Mouse (Mus musculus) intestine, postnatal 0 days (tissue): ENCODE measurements at regions not wholly inside any gene's neighbourhood (a gene's known extent, or its start where the extent isn't known, plus 50 kb on each side); places are given as distances from the start of the nearest gene placed in this dataset.

Experiments used
- ATAC-seq: fragments of 200-750 bp; cut with Nextera tagmentation; 2 replicates; pipeline ENCODE4 v1.8.0; 2017; ENCODE audit warnings: mild to moderate bottlenecking, moderate TSS enrichment, moderate library complexity
- H3K27ac ChIP-seq: fragments of 300-500 bp; sonication (generic); 2 replicates; pipeline ENCODE4 v1.5.1; 2014; ENCODE audit warnings: mild to moderate bottlenecking, low read depth, low read length, moderate library complexity
- H3K27me3 ChIP-seq: fragments of 300-500 bp; sonication (generic); replicated peaks from 2 replicates; pipeline ENCODE4 v1.6.1; 2014; ENCODE audit warnings: low read length, mixed read lengths; ENCODE audit not compliant: control insufficient read depth, insufficient read depth
- H3K36me3 ChIP-seq: fragments of 300-500 bp; sonication (generic); 2 replicates; pipeline ENCODE4 v1.6.1; 2014; ENCODE audit warnings: mild to moderate bottlenecking, moderate library complexity; ENCODE audit not compliant: control insufficient read depth, insufficient read depth
- H3K4me1 ChIP-seq: fragments of 300-500 bp; sonication (generic); replicated peaks from 2 replicates; pipeline ENCODE4 v1.6.1; 2014; ENCODE audit warnings: antibody characterized with exemption, low read length, mixed read lengths; ENCODE audit not compliant: control insufficient read depth, insufficient read depth
- H3K4me2 ChIP-seq: fragments of 300-500 bp; sonication (generic); replicated peaks from 2 replicates; pipeline ENCODE4 v1.6.1; 2014; ENCODE audit warnings: low read depth, mild to moderate bottlenecking, moderate library complexity
- H3K4me3 ChIP-seq: fragments of 300-500 bp; sonication (generic); 2 replicates; pipeline ENCODE4 v1.5.1; 2014; ENCODE audit warnings: low read depth, low read length
- H3K9ac ChIP-seq: fragments of 300-500 bp; sonication (generic); 2 replicates; pipeline ENCODE4 v1.6.1; 2014; ENCODE audit warnings: mild to moderate bottlenecking, low read depth, low read length
- H3K9me3 ChIP-seq: fragments of 300-500 bp; sonication (generic); 2 replicates; pipeline ENCODE4 v1.6.1; 2016; ENCODE audit warnings: mixed run types; ENCODE audit not compliant: control insufficient read depth
- CTCF ChIP-seq: sonication (generic); IDR thresholded peaks from 2 replicates; pipeline ENCODE4 v1.5.1; 2016; ENCODE audit warnings: low read depth, mild to moderate bottlenecking, control low read depth, antibody characterized with exemption, moderate library complexity
- WGBS: fragments of 180-500 bp; shearing (Covaris S2); extraction: QIAGEN DNeasy Blood & Tissue Kit; methylation state at CpG from one replicate; pipeline ENCODE4 v1.1.7; 2014; 5-methylcytosine and 5-hydroxymethylcytosine counted together

DNA sequence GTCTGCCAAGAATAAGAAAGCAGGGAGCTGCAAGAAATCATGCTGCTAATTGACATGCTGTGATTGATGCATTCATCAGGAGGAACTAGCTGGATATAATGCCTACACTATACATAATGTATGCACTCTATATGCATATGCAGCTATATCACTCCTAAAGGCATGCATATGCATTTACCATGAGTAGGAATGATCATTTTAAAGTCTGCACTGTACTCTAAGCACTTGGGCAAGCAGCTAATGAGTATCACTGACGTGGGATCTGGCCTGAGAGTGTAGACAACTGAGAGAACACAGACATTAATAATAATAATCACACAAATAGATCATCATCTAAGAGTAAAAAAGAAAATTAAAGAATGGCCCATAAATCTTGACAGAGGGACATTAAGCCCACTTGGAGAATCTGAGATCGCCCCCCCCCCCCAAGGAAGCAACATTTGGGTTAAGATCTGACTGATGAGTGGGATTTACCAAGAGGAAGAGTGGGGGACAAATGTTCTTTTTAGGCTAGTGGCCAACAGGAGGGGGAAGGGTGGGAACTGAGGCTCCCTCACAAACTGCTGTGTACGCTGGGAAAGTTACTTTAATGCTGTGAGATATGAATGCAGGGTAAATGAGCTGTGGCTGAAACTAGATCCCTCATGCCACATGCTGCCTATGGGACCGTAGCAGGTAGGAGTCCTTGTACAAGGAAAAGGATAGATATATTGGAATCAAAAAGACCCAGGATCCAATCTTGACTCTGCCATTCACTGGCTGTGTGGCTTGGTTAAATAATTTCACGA is 155.0 kb downstream of the Gsdmc2 start:
- no peak for ATAC-seq
- no peak overlapping the region for H3K4me2 ChIP-seq
- H3K9ac ChIP-seq: no peak overlapping the region
- H3K36me3 ChIP-seq: no peaks in the 10 kb centered on the region
- H3K4me1 ChIP-seq: no peaks in the 10 kb centered on the region
- TF ChIP-seq CTCF: no peak
- H3K4me3 ChIP-seq: no peak overlapping the region
- H3K9me3 ChIP-seq: no peaks in the 10 kb centered on the region
- no peaks in the 10 kb centered on the region for H3K27me3 ChIP-seq
- H3K27ac ChIP-seq: no peak overlapping the region
- WGBS: 76% methylated on average over 5 of the region's 5 CpGs

DNA sequence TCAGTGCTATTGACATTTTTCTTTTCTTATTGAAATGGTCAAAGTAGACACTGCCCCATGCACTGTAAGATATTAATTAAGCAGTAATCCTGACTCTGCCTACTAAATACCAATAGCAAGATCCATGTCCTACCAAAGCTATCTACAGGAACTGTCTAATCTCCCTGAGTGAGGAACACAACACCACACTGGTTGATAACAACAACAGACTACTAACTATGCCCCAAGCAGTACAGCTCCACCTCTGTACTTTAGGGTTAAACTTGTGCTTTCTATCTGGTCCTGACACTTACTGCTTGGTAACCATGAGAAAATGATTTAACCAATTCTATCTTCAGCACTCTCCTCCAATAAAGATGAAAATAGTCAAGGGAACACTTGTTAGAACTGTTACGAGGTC is 157.1 kb downstream of the Gsdmc2 start:
- Histone ChIP-seq H3K4me3 (no peak overlapping the region), H3K36me3 (no peaks in the 10 kb centered on the region), H3K27ac (no peak overlapping the region), H3K9me3 (no peaks in the 10 kb centered on the region), H3K9ac (no peak overlapping the region), H3K4me2 (no peak overlapping the region), H3K4me1 (no peaks in the 10 kb centered on the region), H3K27me3 (no peaks in the 10 kb centered on the region)
- no peak for ATAC-seq
- WGBS: 93% methylated on average over 1 of the region's 1 CpGs
- no peak for TF ChIP-seq CTCF

DNA sequence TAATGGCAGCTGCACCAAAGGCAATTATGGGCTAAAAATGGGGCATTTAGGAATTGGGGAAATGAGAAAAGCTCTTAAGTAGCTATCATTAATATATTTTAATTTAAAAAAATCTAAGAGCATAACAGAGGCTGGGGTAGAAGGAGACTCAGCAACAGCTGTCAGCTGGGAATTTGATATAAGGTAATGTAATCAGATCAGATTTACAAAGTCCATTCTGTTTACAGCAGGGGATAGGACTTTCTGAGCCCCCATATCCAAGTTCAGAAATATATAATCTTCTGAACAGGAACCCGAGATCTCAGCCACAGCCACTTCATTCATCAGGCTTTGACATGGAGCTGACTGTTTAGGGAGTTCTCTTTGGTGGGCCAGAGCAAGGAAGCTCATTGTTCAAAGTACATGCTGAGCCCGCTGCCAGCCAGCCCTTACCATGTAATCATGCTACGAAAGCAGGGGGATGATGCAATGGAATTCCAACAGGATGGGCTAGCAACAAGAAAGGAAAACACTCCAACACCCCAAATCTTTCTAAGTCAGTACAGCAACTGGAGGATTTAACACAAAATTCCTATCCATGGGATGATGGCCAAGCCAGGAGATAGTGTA is 157.9 kb downstream of the Gsdmc2 start:
- H3K4me1 ChIP-seq: no peaks in the 10 kb centered on the region
- ATAC-seq: no peak
- H3K36me3 ChIP-seq: no peaks in the 10 kb centered on the region
- WGBS: 66% methylated on average over 3 of the region's 3 CpGs
- H3K9ac ChIP-seq: no peak overlapping the region
- H3K4me2 ChIP-seq: no peak overlapping the region
- no peaks in the 10 kb centered on the region for H3K9me3 ChIP-seq
- H3K4me3 ChIP-seq: no peak overlapping the region
- H3K27ac ChIP-seq: no peak overlapping the region
- no peaks in the 10 kb centered on the region for H3K27me3 ChIP-seq
- no peak for TF ChIP-seq CTCF

DNA sequence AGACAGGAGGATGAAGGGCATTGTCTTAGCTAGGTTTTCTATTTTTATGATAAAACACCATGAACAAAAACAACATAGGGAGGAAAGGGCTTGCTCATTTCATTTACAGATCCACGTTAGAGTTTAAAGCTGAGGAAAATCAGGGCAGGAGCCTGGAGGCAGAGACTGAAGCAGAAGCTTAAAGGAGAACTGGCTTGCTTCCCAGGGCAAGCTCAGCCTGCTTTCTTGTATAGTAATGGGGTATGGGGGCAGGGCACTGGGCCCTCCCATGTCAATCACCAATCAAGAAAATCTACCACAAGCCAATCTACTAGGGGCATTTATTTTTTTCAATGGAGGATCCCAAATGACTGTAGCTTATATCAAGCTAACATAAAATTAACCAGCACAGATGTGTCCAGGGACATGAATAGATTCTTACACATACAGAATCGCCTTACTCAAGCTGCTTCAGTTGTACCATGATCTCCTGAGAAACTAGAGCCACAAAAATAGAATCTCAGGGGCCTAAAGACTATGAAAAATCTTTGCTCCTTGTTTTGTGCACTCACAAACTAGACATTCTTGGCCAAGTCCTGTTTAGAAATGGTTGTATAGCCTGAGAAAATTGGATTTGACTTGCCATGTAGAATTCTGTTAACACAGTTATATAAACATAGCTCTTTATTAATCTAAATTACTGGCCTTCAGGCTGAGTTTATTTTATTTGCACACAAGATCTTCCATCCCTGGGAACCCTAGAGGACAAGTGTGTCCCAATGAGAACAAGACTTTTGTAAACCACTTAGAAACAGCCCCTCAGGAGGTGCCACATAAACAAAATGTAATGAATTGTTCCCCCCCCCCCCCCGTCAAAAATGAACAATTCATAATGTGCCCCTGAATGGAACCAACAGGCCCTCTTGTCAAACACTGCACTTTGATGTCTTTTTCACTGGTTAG is 164.7 kb downstream of the Gsdmc2 start:
- no peak overlapping the region for H3K27ac ChIP-seq
- no peaks in the 10 kb centered on the region for H3K9me3 ChIP-seq

DNA sequence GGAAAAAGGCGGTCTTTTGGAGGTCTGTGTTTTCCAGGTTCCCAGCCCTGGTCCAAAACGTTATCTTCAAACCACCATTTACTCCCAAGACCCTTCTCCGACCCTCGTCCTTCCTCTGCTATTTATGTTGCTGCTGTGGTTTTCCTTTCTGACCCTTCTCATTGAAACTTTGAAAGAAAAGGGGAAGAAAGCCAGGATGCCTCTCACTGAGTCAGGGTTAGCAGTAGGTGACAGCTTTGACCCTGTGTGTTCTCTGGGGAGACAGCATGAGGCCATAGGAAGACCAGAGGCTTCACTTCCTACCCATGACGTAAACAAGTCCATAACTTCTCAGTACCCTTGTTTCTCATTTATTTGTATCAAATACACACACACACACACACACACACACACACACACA is 166.1 kb downstream of the Gsdmc2 start:
- Histone ChIP-seq H3K4me3 (no peak overlapping the region), H3K27ac (no peak overlapping the region), H3K4me1 (no peaks in the 10 kb centered on the region), H3K9me3 (no peaks in the 10 kb centered on the region), H3K27me3 (no peaks in the 10 kb centered on the region), H3K4me2 (no peak overlapping the region), H3K36me3 (no peaks in the 10 kb centered on the region), H3K9ac (no peak overlapping the region)
- TF ChIP-seq CTCF: no peak
- no peak for ATAC-seq
- 77% methylated on average over 5 of the region's 5 CpGs for WGBS

More for the DNA sequence above, 164.7 kb downstream of the Gsdmc2 start:
- no peak for TF ChIP-seq CTCF
- Histone ChIP-seq H3K4me2 (no peak overlapping the region), H3K4me1 (no peaks in the 10 kb centered on the region), H3K4me3 (no peak overlapping the region), H3K9ac (no peak overlapping the region), H3K36me3 (no peaks in the 10 kb centered on the region), H3K27me3 (no peaks in the 10 kb centered on the region)
- ATAC-seq: no peak
- 66% methylated on average over 3 of the region's 3 CpGs for WGBS

DNA sequence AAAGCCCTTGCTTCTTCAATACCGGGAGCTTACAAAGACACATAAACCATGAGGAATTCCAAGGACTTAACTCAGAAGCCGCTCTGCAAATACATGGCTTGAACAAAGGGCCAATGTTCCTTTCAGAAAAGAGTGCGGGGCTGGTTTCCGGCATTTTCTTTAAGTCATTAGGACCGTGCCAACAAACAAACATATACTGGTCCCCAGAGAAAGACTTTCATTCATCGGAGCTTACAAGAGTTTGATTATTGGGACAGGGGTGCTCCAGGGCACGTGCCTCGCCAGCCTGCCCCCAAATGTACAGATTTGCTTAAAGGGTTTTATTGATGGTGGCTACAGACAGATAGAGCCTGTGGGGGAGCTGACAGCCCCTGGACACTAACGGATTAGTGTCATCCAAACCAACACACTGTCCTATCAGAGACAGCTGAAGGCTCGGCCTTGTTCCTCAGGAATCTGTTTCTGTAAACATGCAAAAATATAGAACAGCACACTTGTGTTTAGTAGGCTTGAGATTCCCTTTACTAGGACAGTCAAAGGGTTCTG is 169.4 kb downstream of the Gsdmc2 start:
- WGBS: 69% methylated on average over 10 of the region's 10 CpGs
- H3K36me3 ChIP-seq: no peaks in the 10 kb centered on the region
- H3K9me3 ChIP-seq: no peaks in the 10 kb centered on the region
- no peak overlapping the region for H3K27ac ChIP-seq
- no peak for TF ChIP-seq CTCF
- no peaks in the 10 kb centered on the region for H3K4me1 ChIP-seq
- no peak overlapping the region for H3K4me2 ChIP-seq
- no peaks in the 10 kb centered on the region for H3K27me3 ChIP-seq
- no peak overlapping the region for H3K9ac ChIP-seq
- ATAC-seq: no peak
- H3K4me3 ChIP-seq: no peak overlapping the region
